In the genomic region with DNA sequence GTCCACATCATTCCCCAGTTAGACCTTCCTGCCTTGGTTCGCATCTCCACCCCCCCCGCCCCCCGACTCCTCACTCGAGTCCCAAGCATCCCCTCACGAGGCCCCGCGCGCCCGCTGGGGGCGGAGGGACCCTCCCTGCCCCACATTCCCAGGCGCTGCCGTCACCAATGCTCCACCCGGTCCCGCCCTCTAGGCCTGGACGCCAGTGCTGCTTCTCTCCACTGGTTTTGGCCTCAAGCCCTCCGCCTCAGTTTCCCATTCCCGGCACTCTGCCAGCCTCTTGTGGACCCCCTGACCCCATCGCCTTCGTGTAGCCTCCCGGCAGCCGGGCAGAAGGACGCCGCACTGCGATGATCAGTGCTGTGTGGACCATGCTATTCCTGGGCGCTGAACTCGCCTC, we compare ENCODE assay signal across 10 mouse cellular contexts. TPM values are rescaled to one million over a fixed set of nuclear protein-coding genes. Genes with fewer than 3 reads are reported as not detected.
DNase-seq lines count a peak whose midpoint lies in the region; ATAC-seq and TF ChIP-seq lines count a peak whose summit lies in the region.
"Had no signal": no experiment of that assay in that cellular context is flagged by ENCODE, and none has a peak within 500 bp of the region (broad histone marks: within the 10 kb centered on the region; RNA-seq: fewer than 3 reads in every experiment).

No protein-coding gene starts in this region.

- peaks cover 100% of the 10 kb centered on the region for H3K27me3 ChIP-seq in midbrain, embryonic 10.5 days (ENCODE audit: low read depth, poor library complexity, severe bottlenecking)
- peaks cover 70% of the 10 kb centered on the region for H3K27me3 ChIP-seq in midbrain, embryonic 14.5 days (ENCODE audit: control insufficient read depth, insufficient read depth, low read length)
- H3K27me3 ChIP-seq in stomach, embryonic 15.5 days (replicated peaks) = peaks cover 66% of the 10 kb centered on the region

- peaks cover 40% of the 10 kb centered on the region for H3K4me1 ChIP-seq in midbrain, embryonic 10.5 days
- H3K4me1 ChIP-seq in midbrain, embryonic 14.5 days (ENCODE audit: control insufficient read depth, insufficient read depth, low read length) = no peaks in the 10 kb centered on the region
- H3K4me1 ChIP-seq in stomach, embryonic 15.5 days = peaks cover 36% of the 10 kb centered on the region

- 15% methylated on average over 26 of the region's 26 CpGs for WGBS in midbrain, embryonic 10.5 days
- 15% methylated on average over 26 of the region's 26 CpGs for WGBS in midbrain, embryonic 14.5 days
- 18% methylated on average over 26 of the region's 26 CpGs for WGBS in stomach, embryonic 15.5 days

- DNase-seq in gastrocnemius, adult 2 months = peak; percentile 73
- no peak for DNase-seq in gastrocnemius, postnatal 10 days
- no peak for DNase-seq in midbrain, embryonic 10.5 days (ENCODE audit: low spot score)
- DNase-seq in midbrain, embryonic 14.5 days = no peak
- DNase-seq in heart, postnatal 4 days = peak; percentile 63
- no peak for DNase-seq in cerebellum, postnatal 4 days (ENCODE audit: low spot score in 2 of 2)
- no peak for DNase-seq in natural killer cell, adult 2 months (ENCODE audit: low spot score in 2 of 2)
- DNase-seq: layer of hippocampus, postnatal 36 days had no signal

- H3K4me3 ChIP-seq in gastrocnemius, adult 2 months = peak overlapping the region; percentile 72
- peak overlapping the region; percentile 48; the same call in 1 of the 2 replicates for H3K4me3 ChIP-seq in midbrain, embryonic 10.5 days
- H3K4me3 ChIP-seq in midbrain, embryonic 14.5 days (replicated peaks; ENCODE audit: low read depth, low read length) = no peak overlapping the region
- H3K4me3 ChIP-seq in stomach, embryonic 15.5 days (replicated peaks) = peak overlapping the region; percentile 43

- intact Hi-C loops in gastrocnemius, adult 2 months (cut with DNase I) = loop anchor here (1.0 kb wide), 1 partner anchor 54 kb away; a partner anchor contains a TSS

- H3K9ac ChIP-seq in midbrain, embryonic 14.5 days (replicated peaks; ENCODE audit: low read length) = no peak overlapping the region
- H3K9ac ChIP-seq in stomach, embryonic 15.5 days = no peak overlapping the region

- peak overlapping the region; percentile 88 for H3K27ac ChIP-seq in gastrocnemius, adult 2 months
- no peak overlapping the region for H3K27ac ChIP-seq in midbrain, embryonic 10.5 days (replicated peaks)
- H3K27ac ChIP-seq in midbrain, embryonic 14.5 days (replicated peaks; ENCODE audit: low read depth, low read length) = no peak overlapping the region
- peak overlapping the region; percentile 61; the same call in 1 of the 2 replicates for H3K27ac ChIP-seq in stomach, embryonic 15.5 days

- no peak for ATAC-seq in midbrain, embryonic 14.5 days (ENCODE audit: low FRiP score, low TSS enrichment)
- ATAC-seq in stomach, embryonic 15.5 days (ENCODE audit: insufficient read depth, low FRiP score, low read depth) = no peak

- no peak for TF ChIP-seq CTCF in gastrocnemius, adult 2 months (IDR thresholded peaks at IDR 0.05)

- H3K36me3 ChIP-seq in midbrain, embryonic 10.5 days = no peaks in the 10 kb centered on the region
- H3K36me3 ChIP-seq in midbrain, embryonic 14.5 days (ENCODE audit: control insufficient read depth, insufficient read depth, low read length) = no peaks in the 10 kb centered on the region
- no peaks in the 10 kb centered on the region for H3K36me3 ChIP-seq in stomach, embryonic 15.5 days

- no peaks in the 10 kb centered on the region for H3K9me3 ChIP-seq in midbrain, embryonic 10.5 days (replicated peaks)
- H3K9me3 ChIP-seq in midbrain, embryonic 14.5 days (ENCODE audit: control insufficient read depth, low read length) = no peaks in the 10 kb centered on the region
- H3K9me3 ChIP-seq in stomach, embryonic 15.5 days = no peaks in the 10 kb centered on the region

- H3K4me2 ChIP-seq in midbrain, embryonic 14.5 days (ENCODE audit: low read length) = no peak overlapping the region
- H3K4me2 ChIP-seq in stomach, embryonic 15.5 days = peak overlapping the region; percentile 73

RNA-seq across cellular contexts. Expression of a gene that starts 0.8 kb away (rescaled TPM):
- total RNA-seq in gastrocnemius, adult 2 months (2021) = 10 to 100 TPM; 26.2 to 43.3 TPM
- 10 to 100 TPM; 15.2 to 20.4 TPM for total RNA-seq in gastrocnemius, postnatal 10 days (2021)
- 0.48 and 0.91 TPM in 2 replicates for polyA plus RNA-seq in midbrain, embryonic 10.5 days (2016; fragmentation: Nextera tagmentation; extraction: Ambion mirVana)
- 0.26 TPM in 1 of 2 replicates, not detected in the other for polyA plus RNA-seq in midbrain, embryonic 14.5 days (2014; fragmentation: Nextera tagmentation; extraction: Ambion mirVana)
- 10 to 100 TPM; 32.8 to 34.2 TPM for total RNA-seq in heart, postnatal 4 days (2021)
- polyA plus RNA-seq in stomach, embryonic 15.5 days (2015; fragmentation: Nextera tagmentation; extraction: Ambion mirVana) = 13.7 and 17.0 TPM in 2 replicates

RNA-seq across cellular contexts. Expression of a gene that starts 7.3 kb away (rescaled TPM):
- total RNA-seq in gastrocnemius, adult 2 months (2021) = under 1 TPM; 0.10 to 0.45 TPM
- total RNA-seq in gastrocnemius, postnatal 10 days (2021) = not detected
- 0.12 and 0.32 TPM in 2 replicates for polyA plus RNA-seq in midbrain, embryonic 10.5 days (2016; fragmentation: Nextera tagmentation; extraction: Ambion mirVana)
- 2.9 and 3.2 TPM in 2 replicates for polyA plus RNA-seq in midbrain, embryonic 14.5 days (2014; fragmentation: Nextera tagmentation; extraction: Ambion mirVana)
- total RNA-seq in heart, postnatal 4 days (2021) = not detected
- 0.30 and 0.67 TPM in 2 replicates for polyA plus RNA-seq in stomach, embryonic 15.5 days (2015; fragmentation: Nextera tagmentation; extraction: Ambion mirVana)
- polyA plus RNA-seq: erythroblast, embryonic 14.5 days had no signal

RNA-seq across cellular contexts. Expression of a gene that starts 19.2 kb away (rescaled TPM):
- 1 to 10 TPM; 1.5 to 2.5 TPM for total RNA-seq in gastrocnemius, adult 2 months (2021)
- total RNA-seq in gastrocnemius, postnatal 10 days (2021) = 1 to 10 TPM; 2.1 to 2.4 TPM
- 9.1 and 11.5 TPM in 2 replicates for polyA plus RNA-seq in midbrain, embryonic 10.5 days (2016; fragmentation: Nextera tagmentation; extraction: Ambion mirVana)
- polyA plus RNA-seq in midbrain, embryonic 14.5 days (2014; fragmentation: Nextera tagmentation; extraction: Ambion mirVana) = 5.3 and 7.3 TPM in 2 replicates
- total RNA-seq in heart, postnatal 4 days (2021) = 1 to 10 TPM; 1.6 to 1.8 TPM
- 44.5 and 51.2 TPM in 2 replicates for polyA plus RNA-seq in stomach, embryonic 15.5 days (2015; fragmentation: Nextera tagmentation; extraction: Ambion mirVana)

RNA-seq across cellular contexts. Expression of a gene that starts 19.7 kb away (rescaled TPM):
- 1 to 10 TPM in 1 of 2 experiments, under 1 TPM in 1; 0.84 to 1.0 TPM for total RNA-seq in gastrocnemius, adult 2 months (2021)
- total RNA-seq in gastrocnemius, postnatal 10 days (2021) = 1 to 10 TPM in 1 of 2 experiments, under 1 TPM in 1; 0.75 to 1.5 TPM
- polyA plus RNA-seq in midbrain, embryonic 10.5 days (2016; fragmentation: Nextera tagmentation; extraction: Ambion mirVana) = 3.3 and 4.2 TPM in 2 replicates
- 2.5 and 3.5 TPM in 2 replicates for polyA plus RNA-seq in midbrain, embryonic 14.5 days (2014; fragmentation: Nextera tagmentation; extraction: Ambion mirVana)
- total RNA-seq in heart, postnatal 4 days (2021) = 1 to 10 TPM; 1.3 to 2.0 TPM
- polyA plus RNA-seq in stomach, embryonic 15.5 days (2015; fragmentation: Nextera tagmentation; extraction: Ambion mirVana) = 4.8 and 5.4 TPM in 2 replicates

RNA-seq across cellular contexts. Expression of a gene that starts 28.6 kb away (rescaled TPM):
- 1 to 10 TPM; 5.7 to 8.1 TPM for total RNA-seq in gastrocnemius, adult 2 months (2021)
- 10 to 100 TPM; 10.5 to 13.1 TPM for total RNA-seq in gastrocnemius, postnatal 10 days (2021)
- polyA plus RNA-seq in midbrain, embryonic 10.5 days (2016; fragmentation: Nextera tagmentation; extraction: Ambion mirVana) = 57.3 TPM in 2 replicates
- 20.4 and 21.6 TPM in 2 replicates for polyA plus RNA-seq in midbrain, embryonic 14.5 days (2014; fragmentation: Nextera tagmentation; extraction: Ambion mirVana)
- 10 to 100 TPM; 16.9 TPM for total RNA-seq in heart, postnatal 4 days (2021)
- 40.5 and 46.4 TPM in 2 replicates for polyA plus RNA-seq in stomach, embryonic 15.5 days (2015; fragmentation: Nextera tagmentation; extraction: Ambion mirVana)

Comparison
In these comparisons a context has a peak if more than half of its experiments do, and no peak if none do; other contexts are left out.
1. DNase-seq: peak in gastrocnemius, adult 2 months (single experiment) and heart, postnatal 4 days (single experiment); none in gastrocnemius, postnatal 10 days (single experiment), midbrain, embryonic 10.5 days (single experiment), midbrain, embryonic 14.5 days (single experiment), cerebellum, postnatal 4 days (0 of 2) and natural killer cell, adult 2 months (0 of 2).
2. H3K27ac ChIP-seq: peak in gastrocnemius, adult 2 months (single experiment) and stomach, embryonic 15.5 days (single experiment); none in midbrain, embryonic 10.5 days (single experiment) and midbrain, embryonic 14.5 days (single experiment).